Mouse (Mus musculus): ENCODE measurements around the gene Nat8.

GRCm38 (mm10) chr6:85825886-85826285 is 6.0 kb downstream of the Nat8 start:
- no peak for TF ChIP-seq CTCF (IDR thresholded peaks at IDR 0.05; ENCODE audit: low read depth)
- no peak for TF ChIP-seq EP300 (optimal IDR thresholded peaks at IDR 0.05)
